Mouse (Mus musculus) testis, adult 2 months (tissue): Measurements from ENCODE around the gene Tnrc6b.

Source experiments
- CTCF ChIP-seq: fragments of 200-500 bp; IDR thresholded peaks from 2 replicates; pipeline ENCODE4 v1.5.1; 2012; ENCODE audit warnings: low read depth, mild to moderate bottlenecking, inconsistent platforms, low read length, moderate library complexity; ENCODE audit not compliant: control insufficient read depth, insufficient read depth, insufficient replicate concordance
- POLR2A ChIP-seq: fragments of 200-500 bp; IDR thresholded peaks from 2 replicates; pipeline ENCODE4 v1.6.1; 2012; ENCODE audit warnings: low read depth, mild to moderate bottlenecking, inconsistent platforms, low read length, moderate library complexity; ENCODE audit not compliant: control insufficient read depth

GRCm38 (mm10) chr15:80742991-80743474 is 31.9 kb downstream of the Tnrc6b start:
- TF ChIP-seq CTCF (no peak), POLR2A (no peak)
